Mouse (Mus musculus) embryonic facial prominence, embryonic 13.5 days (tissue): Measurements from ENCODE around the gene Sox15. TPM values are rescaled to one million over a fixed set of nuclear protein-coding genes. Genes with fewer than 3 reads are reported as not detected.

Experiments
- ATAC-seq: fragments of 200-750 bp; cut with Nextera tagmentation; 2 replicates; pipeline ENCODE4 v1.8.0; 2017; ENCODE audit warnings: low read depth; ENCODE audit not compliant: insufficient number of reproducible peaks, insufficient read depth, low FRiP score, low TSS enrichment
- H3K27ac ChIP-seq: fragments of 300-500 bp; sonication (generic); 2 replicates; pipeline ENCODE4 v1.5.1; 2015; ENCODE audit warnings: moderate library complexity, mild to moderate bottlenecking, inconsistent platforms
- H3K27me3 ChIP-seq: fragments of 300-500 bp; sonication (generic); 2 replicates; pipeline ENCODE4 v1.6.1; 2015; ENCODE audit warnings: mild to moderate bottlenecking, inconsistent platforms
- H3K36me3 ChIP-seq: fragments of 300-500 bp; sonication (generic); 2 replicates; pipeline ENCODE4 v1.6.1; 2015; ENCODE audit warnings: mild to moderate bottlenecking, inconsistent platforms
- H3K4me1 ChIP-seq: fragments of 300-500 bp; sonication (generic); 2 replicates; pipeline ENCODE4 v1.6.1; 2015; ENCODE audit warnings: inconsistent platforms
- H3K4me2 ChIP-seq: fragments of 300-500 bp; sonication (generic); 2 replicates; pipeline ENCODE4 v1.6.1; 2015; ENCODE audit warnings: moderate library complexity, mild to moderate bottlenecking, inconsistent platforms
- H3K4me3 ChIP-seq: fragments of 300-500 bp; sonication (generic); 2 replicates; pipeline ENCODE4 v1.5.1; 2015; ENCODE audit warnings: mild to moderate bottlenecking, inconsistent platforms
- H3K9ac ChIP-seq: fragments of 300-500 bp; sonication (generic); 2 replicates; pipeline ENCODE4 v1.6.1; 2015; ENCODE audit warnings: mild to moderate bottlenecking, inconsistent platforms
- H3K9me3 ChIP-seq: fragments of 300-500 bp; sonication (generic); 2 replicates; pipeline ENCODE4 v1.6.1; 2016; ENCODE audit warnings: inconsistent platforms
- WGBS: fragments of 180-500 bp; shearing (Covaris S2); methylation state at CpG from one replicate; pipeline ENCODE4 v1.1.7; 2015; ENCODE audit warnings: mixed read lengths; 5-methylcytosine and 5-hydroxymethylcytosine counted together
- polyA plus RNA-seq: library from polyadenylated mRNA; unstranded; fragments of >200 nt; fragmentation: Nextera tagmentation; extraction: Ambion mirVana; gene quantifications from 2 replicates; pipeline ENCODE4 v1.2.1, GENCODE M21; 2015

The Sox15 gene
- polyA plus RNA-seq, 1 experiment from 2014 or later = 0.41 TPM

- no peak for ATAC-seq
- 26% methylated on average over 24 of the region's 24 CpGs for WGBS
- peaks cover 54% of the 10 kb centered on the region for H3K4me1 ChIP-seq
- H3K27me3 ChIP-seq = no peaks in the 10 kb centered on the region
- H3K4me3 ChIP-seq = peak overlapping the region; percentile 81
- peaks cover 29% of the 10 kb centered on the region for H3K36me3 ChIP-seq
- H3K9me3 ChIP-seq = no peaks in the 10 kb centered on the region
- H3K4me2 ChIP-seq = peak overlapping the region; percentile 93
- peak overlapping the region; percentile 92 for H3K9ac ChIP-seq
- peak overlapping the region; percentile 97 for H3K27ac ChIP-seq
Measured at GRCm38 (mm10) chr11:69682209-69682839, 27.2 kb downstream of the Sox15 start.

GRCm38 (mm10) chr11:69682840-69683533, 27.9 kb downstream of the Sox15 start:
- H3K9me3 ChIP-seq = no peaks in the 10 kb centered on the region
- peak overlapping the region; percentile 93 for H3K4me2 ChIP-seq
- peaks cover 22% of the 10 kb centered on the region for H3K36me3 ChIP-seq
- 8% methylated on average over 12 of the region's 12 CpGs for WGBS
- ATAC-seq = no peak
- peak overlapping the region; percentile 81 for H3K4me3 ChIP-seq
- H3K9ac ChIP-seq = peak overlapping the region; percentile 92
- H3K4me1 ChIP-seq = peaks cover 54% of the 10 kb centered on the region
- peak overlapping the region; percentile 97 for H3K27ac ChIP-seq
- no peaks in the 10 kb centered on the region for H3K27me3 ChIP-seq

DNA sequence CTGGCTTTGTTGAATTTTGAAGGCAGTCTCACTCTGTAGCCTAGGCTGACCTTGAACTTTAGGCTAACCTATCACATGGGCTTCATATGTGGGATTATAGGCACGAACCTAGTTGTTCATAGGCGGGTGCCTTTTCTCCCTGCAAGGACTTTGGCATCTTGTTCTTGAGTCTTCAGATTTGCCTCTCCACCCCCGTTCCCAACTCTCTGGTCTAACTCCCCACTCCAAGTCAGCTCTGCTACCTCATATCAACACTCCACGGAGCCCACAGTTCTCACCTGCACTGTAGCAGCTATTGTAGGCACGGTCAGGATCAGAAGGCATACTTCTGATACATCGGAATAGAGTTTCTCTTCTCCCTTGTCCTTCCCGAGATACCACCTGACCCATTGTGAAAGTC, 28.5 kb downstream of the Sox15 start:
- H3K27me3 ChIP-seq = no peaks in the 10 kb centered on the region
- H3K36me3 ChIP-seq = peaks cover 16% of the 10 kb centered on the region
- ATAC-seq = no peak
- H3K9me3 ChIP-seq = no peaks in the 10 kb centered on the region
- H3K9ac ChIP-seq = peak overlapping the region; percentile 92; the same call in 1 of the 2 replicates
- peak overlapping the region; percentile 97 for H3K27ac ChIP-seq
- H3K4me1 ChIP-seq = peaks cover 54% of the 10 kb centered on the region
- H3K4me3 ChIP-seq = peak overlapping the region; percentile 81
- WGBS = 66% methylated on average over 7 of the region's 7 CpGs
- peak overlapping the region; percentile 93 for H3K4me2 ChIP-seq

- H3K9me3 ChIP-seq = no peaks in the 10 kb centered on the region
- no peak for ATAC-seq
- WGBS = 77% methylated on average over 12 of the region's 12 CpGs
- H3K9ac ChIP-seq = peak overlapping the region; percentile 51
- peak overlapping the region; percentile 97; the same call in 1 of the 2 replicates for H3K27ac ChIP-seq
- no peak overlapping the region for H3K4me2 ChIP-seq
- no peak overlapping the region for H3K4me3 ChIP-seq
- H3K4me1 ChIP-seq = peaks cover 49% of the 10 kb centered on the region
- H3K36me3 ChIP-seq = peaks cover 11% of the 10 kb centered on the region
- no peaks in the 10 kb centered on the region for H3K27me3 ChIP-seq
Measured at GRCm38 (mm10) chr11:69684128-69684745, 29.1 kb downstream of the Sox15 start.

GRCm38 (mm10) chr11:69684936-69685335, 29.8 kb downstream of the Sox15 start:
- ATAC-seq = no peak
- Histone ChIP-seq H3K36me3 (peaks cover 5% of the 10 kb centered on the region), H3K9me3 (no peaks in the 10 kb centered on the region), H3K4me2 (no peak overlapping the region), H3K27me3 (no peaks in the 10 kb centered on the region), H3K4me3 (no peak overlapping the region), H3K9ac (peak overlapping the region; percentile 51), H3K4me1 (peaks cover 43% of the 10 kb centered on the region), H3K27ac (no peak overlapping the region; the same call in 1 of the 2 replicates)
- WGBS = 81% methylated on average over 6 of the region's 6 CpGs

- Histone ChIP-seq H3K4me2 (no peak within 1 kb of the TSS), H3K9me3 (no peaks in the 10 kb centered on the region), H3K36me3 (no peaks in the 10 kb centered on the region), H3K27me3 (no peaks in the 10 kb centered on the region), H3K4me3 (no peak within 1 kb of the TSS), H3K27ac (peak within 1 kb of the TSS; percentile 22), H3K4me1 (peaks cover 36% of the 10 kb centered on the region), H3K9ac (peak within 1 kb of the TSS; percentile 51)
- 79% methylated on average over 10 of the region's 10 CpGs for WGBS
- ATAC-seq = no peak
Measured at GRCm38 (mm10) chr11:69685526-69686148, 30.5 kb downstream of the Sox15 start, which contains the start of gene Tnfsf13. Tnfsf13 (minus strand) TSS chr11:69685784.

DNA sequence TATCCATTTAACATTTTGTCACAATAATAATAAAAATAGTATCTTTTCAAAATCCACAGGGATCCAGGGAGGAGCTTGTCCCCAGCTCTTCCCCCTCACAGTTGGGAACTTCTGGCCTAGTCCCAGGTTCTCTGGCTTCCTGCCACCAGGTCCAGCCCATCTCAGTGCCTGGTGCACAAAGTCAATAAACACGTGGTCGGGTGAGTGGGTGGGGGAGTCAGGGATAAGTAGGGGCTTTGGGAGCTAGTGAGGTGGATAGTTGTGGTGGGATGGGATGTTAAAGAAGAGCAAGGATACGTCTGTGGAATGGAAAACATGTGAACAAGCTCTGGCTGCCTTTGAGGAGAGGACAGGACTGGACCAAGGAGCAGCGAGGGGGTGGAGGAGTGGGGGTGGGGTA, 31.3 kb downstream of the Sox15 start:
- H3K9me3 ChIP-seq = no peaks in the 10 kb centered on the region
- H3K36me3 ChIP-seq = no peaks in the 10 kb centered on the region
- ATAC-seq = no peak
- H3K4me2 ChIP-seq = no peak overlapping the region
- H3K9ac ChIP-seq = no peak overlapping the region
- H3K27ac ChIP-seq = no peak overlapping the region
- H3K4me1 ChIP-seq = peaks cover 31% of the 10 kb centered on the region
- 14% methylated on average over 4 of the region's 4 CpGs for WGBS
- no peak overlapping the region for H3K4me3 ChIP-seq
- H3K27me3 ChIP-seq = no peaks in the 10 kb centered on the region

GRCm38 (mm10) chr11:69687061-69687460, 31.9 kb downstream of the Sox15 start:
- Histone ChIP-seq H3K4me1 (peaks cover 31% of the 10 kb centered on the region), H3K36me3 (no peaks in the 10 kb centered on the region), H3K27ac (no peak overlapping the region), H3K9me3 (no peaks in the 10 kb centered on the region), H3K4me3 (no peak overlapping the region), H3K27me3 (no peaks in the 10 kb centered on the region), H3K9ac (peak overlapping the region; percentile 38), H3K4me2 (no peak overlapping the region)
- no peak for ATAC-seq
- WGBS = 44% methylated on average over 5 of the region's 5 CpGs

- H3K4me3 ChIP-seq = no peak overlapping the region
- no peak overlapping the region for H3K27ac ChIP-seq
- H3K36me3 ChIP-seq = no peaks in the 10 kb centered on the region
- no peak overlapping the region for H3K9ac ChIP-seq
- H3K9me3 ChIP-seq = no peaks in the 10 kb centered on the region
- ATAC-seq = no peak
- WGBS = 88% methylated on average over 1 of the region's 1 CpGs
- H3K27me3 ChIP-seq = no peaks in the 10 kb centered on the region
- no peak overlapping the region for H3K4me2 ChIP-seq
- peaks cover 16% of the 10 kb centered on the region for H3K4me1 ChIP-seq
Measured at GRCm38 (mm10) chr11:69689891-69690290, 34.8 kb downstream of the Sox15 start.

DNA sequence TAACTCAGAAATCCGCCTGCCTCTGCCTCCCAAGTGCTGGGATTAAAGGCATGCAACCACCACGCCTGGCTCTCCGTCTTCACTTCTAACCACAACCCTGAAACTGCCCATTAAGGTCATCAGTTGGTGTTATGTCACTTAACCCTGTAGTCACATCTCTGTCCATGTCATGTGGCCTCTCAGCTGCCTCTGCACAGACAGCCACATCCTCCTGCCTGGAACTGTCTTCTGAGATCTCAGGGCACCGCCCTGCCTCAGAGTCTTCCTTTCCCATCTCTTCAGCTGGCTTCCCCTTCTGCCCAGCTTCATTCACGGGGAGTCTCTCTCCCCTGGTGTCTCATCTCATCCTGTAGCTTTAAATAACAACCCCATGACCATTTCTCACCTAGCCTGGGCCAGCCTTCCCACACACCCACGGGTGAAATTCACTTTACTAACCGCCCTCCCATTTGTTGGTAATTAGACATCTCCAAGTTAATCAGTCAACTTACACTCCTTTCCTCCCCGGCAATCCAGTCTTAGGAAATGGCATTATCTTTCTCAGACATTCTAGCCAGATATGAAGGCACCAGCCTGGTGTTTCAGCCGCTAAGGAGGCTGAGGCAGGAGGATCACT, 37.2 kb downstream of the Sox15 start:
- H3K27me3 ChIP-seq = no peaks in the 10 kb centered on the region
- no peaks in the 10 kb centered on the region for H3K36me3 ChIP-seq
- ATAC-seq = no peak
- no peaks in the 10 kb centered on the region for H3K9me3 ChIP-seq
- WGBS = 80% methylated on average over 9 of the region's 9 CpGs
- H3K4me1 ChIP-seq = peaks cover 12% of the 10 kb centered on the region
- H3K4me3 ChIP-seq = no peak overlapping the region
- no peak overlapping the region for H3K4me2 ChIP-seq
- H3K9ac ChIP-seq = no peak overlapping the region
- H3K27ac ChIP-seq = no peak overlapping the region

DNA sequence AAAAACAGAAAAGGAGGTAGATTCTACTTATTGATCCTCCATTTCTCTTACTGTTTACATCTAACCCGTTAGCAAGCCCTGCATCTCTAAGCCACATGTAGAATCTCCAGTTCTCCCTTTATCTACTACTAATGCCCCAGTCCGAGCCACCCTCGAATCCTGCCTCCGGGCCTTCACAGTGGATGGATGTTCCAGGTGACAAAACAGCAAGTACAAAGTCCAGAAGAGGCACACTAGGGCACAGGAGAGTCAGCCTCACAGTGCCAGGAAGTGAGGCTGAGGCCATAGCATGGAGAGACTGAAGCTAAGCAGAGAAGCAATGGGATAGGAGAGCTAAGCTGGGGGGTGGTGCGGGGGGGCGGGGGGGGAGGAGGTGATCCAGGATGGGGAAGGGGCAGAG, 37.7 kb downstream of the Sox15 start:
- ATAC-seq = no peak
- H3K27ac ChIP-seq = no peak overlapping the region
- WGBS = 88% methylated on average over 6 of the region's 6 CpGs

More for the DNA sequence above, 37.7 kb downstream of the Sox15 start:
- Histone ChIP-seq H3K4me1 (peaks cover 12% of the 10 kb centered on the region), H3K4me2 (no peak overlapping the region), H3K4me3 (no peak overlapping the region), H3K27me3 (no peaks in the 10 kb centered on the region), H3K36me3 (no peaks in the 10 kb centered on the region), H3K9me3 (no peaks in the 10 kb centered on the region), H3K9ac (no peak overlapping the region)
